Mouse (Mus musculus): ENCODE measurements around the gene Kcnmb2. TPM values are rescaled to one million over a fixed set of nuclear protein-coding genes. Genes with fewer than 3 reads are reported as not detected.

Kcnmb2 gene
- total and polyA plus RNA-seq, 3 experiments = not detected

GRCm38 (mm10) chr3:32125431-32125830, 223.1 kb downstream of the Kcnmb2 start:
- Histone ChIP-seq H3K36me3 (replicated peaks in 1 of 2; ENCODE audit: control insufficient read depth in 1 of 2, insufficient read depth in 1 of 2, low read length in 1 of 2) (no peaks in the 10 kb centered on the region), H3K27me3 (replicated peaks) (no peaks in the 10 kb centered on the region), H3K9ac (ENCODE audit: insufficient read depth, low read depth) (no peak overlapping the region), H3K79me2 (replicated peaks; ENCODE audit: control insufficient read depth, extremely low read depth, insufficient read depth, poor library complexity, severe bottlenecking) (no peaks in the 10 kb centered on the region), H3K4me2 (ENCODE audit: insufficient read depth, low read depth, poor library complexity, severe bottlenecking) (no peak overlapping the region), H3K27ac (ENCODE audit: insufficient read depth, low read depth) (no peak overlapping the region), H3K4me3 (replicated peaks in 1 of 3; ENCODE audit: low read depth in 2 of 3, low read length in 2 of 3, poor library complexity in 1 of 3) (no peak overlapping the region), H3K4me1 (ENCODE audit: control insufficient read depth in 1 of 2, insufficient read depth in 2 of 2) (no peaks in the 10 kb centered on the region; a peak in 1 of 4 replicates), H3K9me3 (replicated peaks; ENCODE audit: low read length) (no peaks in the 10 kb centered on the region)
- dilution Hi-C loops (cut with MboI; ENCODE audit: extremely low pct_ligation_motif_present, extremely low pct_unique_long_range_greater_than_20kb, low sequenced_read_pairs) (no loop called here), in situ Hi-C loops (cut with MboI; ENCODE audit: low pct_ligation_motif_present, low pct_unique_long_range_greater_than_20kb, low sequenced_read_pairs) (no loop called here)
- no peak for DNase-seq (ENCODE audit: extremely low read depth)
- TF ChIP-seq MYC (IDR thresholded peaks at IDR 0.05; ENCODE audit: low read depth, low read length) = no peak
- TF ChIP-seq RAD21 (IDR thresholded peaks at IDR 0.05; ENCODE audit: low read depth, low read length) = no peak
- no peak for TF ChIP-seq GABPA (IDR thresholded peaks at IDR 0.05; ENCODE audit: insufficient replicate concordance, low read depth, low read length)
- no peak for TF ChIP-seq NRF1 (IDR thresholded peaks at IDR 0.05; ENCODE audit: low read depth, low read length)
- no peak for TF ChIP-seq ETS1 (conservative IDR thresholded peaks at IDR 0.05; ENCODE audit: low read depth, low read length)
- TF ChIP-seq TBP (conservative IDR thresholded peaks at IDR 0.05; ENCODE audit: low read depth, low read length) = no peak
- TF ChIP-seq MAFK (IDR thresholded peaks at IDR 0.05; ENCODE audit: insufficient replicate concordance, low read length) = no peak
- TF ChIP-seq ELF1 (IDR thresholded peaks at IDR 0.05; ENCODE audit: low read depth, low read length) = no peak
- TF ChIP-seq MEF2A (IDR thresholded peaks at IDR 0.05; ENCODE audit: borderline replicate concordance, low read depth, low read length) = no peak
- TF ChIP-seq RCOR1 (conservative IDR thresholded peaks at IDR 0.05; ENCODE audit: low read depth, low read length) = no peak
- TF ChIP-seq POLR2AphosphoS2 (IDR thresholded peaks at IDR 0.05; ENCODE audit: low read depth, low read length) = no peak
- no peak for TF ChIP-seq CHD2 (IDR thresholded peaks at IDR 0.05; ENCODE audit: low read length)
- no peak for TF ChIP-seq ZKSCAN1 (IDR thresholded peaks at IDR 0.05; ENCODE audit: borderline replicate concordance, low read depth, low read length)
- no peak for TF ChIP-seq UBTF (IDR thresholded peaks at IDR 0.05; ENCODE audit: low read depth, low read length)
- TF ChIP-seq ZC3H11A (IDR thresholded peaks at IDR 0.05; ENCODE audit: low read depth, low read length) = no peak
- no peak for TF ChIP-seq CTCF (conservative IDR thresholded peaks at IDR 0.05 in 1 of 2, IDR thresholded peaks at IDR 0.05 in 1 of 2; ENCODE audit: low read depth in 2 of 2, low read length in 2 of 2)
- no peak for TF ChIP-seq MXI1 (IDR thresholded peaks at IDR 0.05; ENCODE audit: low read depth, low read length)
- TF ChIP-seq SMC3 (IDR thresholded peaks at IDR 0.05; ENCODE audit: low read depth, low read length) = no peak
- TF ChIP-seq IRF4 (IDR thresholded peaks at IDR 0.05; ENCODE audit: low read depth, low read length) = no peak
- no peak for TF ChIP-seq ZMIZ1 (IDR thresholded peaks at IDR 0.05; ENCODE audit: low read depth, low read length)

GRCm38 (mm10) chr3:32128391-32128790, 226.1 kb downstream of the Kcnmb2 start:
- in situ Hi-C loops (cut with MboI; ENCODE audit: low pct_ligation_motif_present, low pct_unique_long_range_greater_than_20kb, low sequenced_read_pairs) = no loop called here

More at GRCm38 (mm10) chr3:32128391-32128790, 226.1 kb downstream of the Kcnmb2 start:
- Histone ChIP-seq H3K36me3 (replicated peaks in 1 of 2; ENCODE audit: control insufficient read depth in 1 of 2, insufficient read depth in 1 of 2, low read length in 1 of 2) (no peaks in the 10 kb centered on the region), H3K9me3 (replicated peaks; ENCODE audit: low read length) (no peaks in the 10 kb centered on the region), H3K27ac (ENCODE audit: insufficient read depth, low read depth) (no peak overlapping the region), H3K4me2 (ENCODE audit: insufficient read depth, low read depth, poor library complexity, severe bottlenecking) (no peak overlapping the region), H3K4me3 (replicated peaks in 1 of 3; ENCODE audit: low read depth in 2 of 3, low read length in 2 of 3, poor library complexity in 1 of 3) (no peak overlapping the region), H3K9ac (ENCODE audit: insufficient read depth, low read depth) (no peak overlapping the region), H3K27me3 (replicated peaks) (no peaks in the 10 kb centered on the region), H3K4me1 (ENCODE audit: control insufficient read depth in 1 of 2, insufficient read depth in 2 of 2) (no peaks in the 10 kb centered on the region; a peak in 1 of 4 replicates), H3K79me2 (replicated peaks; ENCODE audit: control insufficient read depth, extremely low read depth, insufficient read depth, poor library complexity, severe bottlenecking) (no peaks in the 10 kb centered on the region)
- no peak for DNase-seq (ENCODE audit: extremely low read depth)
- dilution Hi-C loops (cut with MboI; ENCODE audit: extremely low pct_ligation_motif_present, extremely low pct_unique_long_range_greater_than_20kb, low sequenced_read_pairs) = no loop called here
- TF ChIP-seq NELFE (IDR thresholded peaks at IDR 0.05; ENCODE audit: low read depth, low read length) (no peak), MEF2A (IDR thresholded peaks at IDR 0.05; ENCODE audit: borderline replicate concordance, low read depth, low read length) (no peak), PAX5 (IDR thresholded peaks at IDR 0.05; ENCODE audit: low read length) (no peak)
